Mouse (Mus musculus) intestine, embryonic 14.5 days (tissue): ENCODE data around the gene Pabpn1. TPM values are rescaled to one million over a fixed set of nuclear protein-coding genes. Genes with fewer than 3 reads are reported as not detected.

Experiments
- ATAC-seq: fragments of 200-750 bp; cut with Nextera tagmentation; replicated peaks from 2 replicates; pipeline ENCODE4 v1.8.0; 2017; ENCODE audit warnings: low read depth, moderate number of reproducible peaks, moderate TSS enrichment, moderate library complexity; ENCODE audit not compliant: low FRiP score, low TSS enrichment
- DNase-seq: peaks from one replicate; pipeline ENCODE4 v3.0.0-alpha.2; 2018; ENCODE audit warnings: low spot score
- H3K27ac ChIP-seq: fragments of 300-500 bp; sonication (generic); 2 replicates; pipeline ENCODE4 v1.5.1; 2014; ENCODE audit warnings: low read depth, mild to moderate bottlenecking, control low read depth
- H3K27me3 ChIP-seq: fragments of 300-500 bp; sonication (generic); replicated peaks from 2 replicates; pipeline ENCODE4 v1.6.1; 2014; ENCODE audit warnings: low read length, control low read depth; ENCODE audit not compliant: control insufficient read depth, insufficient read depth
- H3K36me3 ChIP-seq: fragments of 300-500 bp; sonication (generic); 2 replicates; pipeline ENCODE4 v1.6.1; 2014; ENCODE audit warnings: low read length, control low read depth; ENCODE audit not compliant: control insufficient read depth, insufficient read depth
- H3K4me1 ChIP-seq: fragments of 300-500 bp; sonication (generic); replicated peaks from 2 replicates; pipeline ENCODE4 v1.6.1; 2014; ENCODE audit warnings: low read length, control low read depth, mixed read lengths; ENCODE audit not compliant: control insufficient read depth, insufficient read depth
- H3K4me2 ChIP-seq: fragments of 300-500 bp; sonication (generic); 2 replicates; pipeline ENCODE4 v1.6.1; 2014; ENCODE audit warnings: low read length
- H3K4me3 ChIP-seq: fragments of 300-500 bp; sonication (generic); 2 replicates; pipeline ENCODE4 v1.5.1; 2014; ENCODE audit warnings: low read depth, low read length, control low read depth, mixed read lengths
- H3K9ac ChIP-seq: fragments of 300-500 bp; sonication (generic); 2 replicates; pipeline ENCODE4 v1.6.1; 2014; ENCODE audit warnings: mild to moderate bottlenecking, low read length
- H3K9me3 ChIP-seq: fragments of 300-500 bp; sonication (generic); 2 replicates; pipeline ENCODE4 v1.6.1; 2016; ENCODE audit warnings: low read length, control low read depth; ENCODE audit not compliant: control insufficient read depth
- WGBS: fragments of 180-500 bp; shearing (Covaris S2); extraction: QIAGEN DNeasy Blood & Tissue Kit; methylation state at CpG from one replicate; pipeline ENCODE4 v1.1.7; 2014; 5-methylcytosine and 5-hydroxymethylcytosine counted together
- polyA plus RNA-seq: library from polyadenylated mRNA; unstranded; fragments of >200 nt; fragmentation: Nextera tagmentation; extraction: Ambion mirVana; gene quantifications from 2 replicates; pipeline ENCODE4 v1.2.1, GENCODE M21; 2014

The Pabpn1 gene
- polyA plus RNA-seq, 1 experiment from 2014 or later = 148 TPM

DNA sequence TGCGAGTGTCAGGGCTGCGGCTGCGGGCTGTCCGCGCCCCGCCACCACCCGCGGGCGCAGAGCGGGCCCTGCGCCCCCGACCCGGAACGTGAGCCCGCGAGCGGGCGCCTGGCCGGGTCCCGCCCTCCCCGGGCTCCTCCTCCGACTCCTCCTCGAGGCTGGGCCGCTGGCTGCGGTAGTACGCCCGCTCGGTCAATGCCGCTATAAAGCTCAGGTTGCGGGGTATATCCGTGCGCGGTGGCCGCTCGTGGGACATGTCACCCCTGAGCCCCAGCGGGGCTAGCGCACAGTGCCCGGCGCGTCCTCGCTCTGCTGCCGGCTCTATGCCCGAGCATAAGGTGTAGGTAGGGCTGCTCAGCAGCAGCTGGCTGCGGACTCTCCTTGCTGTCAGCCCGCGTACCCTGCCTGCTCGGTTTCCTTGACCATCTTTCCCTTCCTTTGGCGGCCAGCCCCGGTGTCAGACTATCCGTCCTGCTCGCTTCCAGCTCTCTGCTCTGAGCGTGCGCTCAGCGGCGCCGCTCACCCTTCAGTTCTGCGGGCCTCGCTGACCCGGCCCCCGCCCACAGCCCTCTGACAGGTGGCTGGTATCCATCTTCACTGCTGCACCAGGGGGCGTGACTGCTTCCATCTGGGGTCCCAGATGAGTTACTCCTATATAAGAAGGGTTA, 15.1 kb upstream of the Pabpn1 start, which contains the start of gene Ppp1r3e:
Ppp1r3e (minus strand) TSS at position 503 of the 668 bp plus-strand sequence.
- Histone ChIP-seq H3K4me3 (peak within 1 kb of the TSS; percentile 76), H3K27me3 (0 out of 2 replicates have a peak, but pooled peaks cover 4% of the 10 kb centered on the region), H3K9ac (peak within 1 kb of the TSS; percentile 78), H3K4me1 (0 out of 2 replicates have a peak, but pooled peaks cover 4% of the 10 kb centered on the region), H3K36me3 (no peaks in the 10 kb centered on the region), H3K9me3 (no peaks in the 10 kb centered on the region), H3K4me2 (peak within 1 kb of the TSS; percentile 86), H3K27ac (peak within 1 kb of the TSS; percentile 76)
- peak; percentile 86 for DNase-seq
- under 1% methylated on average over 59 of the region's 61 CpGs for WGBS
- ATAC-seq = peak; percentile 86

GRCm38 (mm10) chr14:54883154-54884021, 8.9 kb upstream of the Pabpn1 start, which contains the start of the genes Bcl2l2 and Gm20521:
Bcl2l2 (plus strand) TSS chr14:54883377.
Gm20521 (plus strand) TSS chr14:54883441.
- ATAC-seq = peak; percentile 94
- Histone ChIP-seq H3K27me3 (no peaks in the 10 kb centered on the region), H3K9ac (peak within 1 kb of the TSS; percentile 74), H3K4me1 (peaks cover 15% of the 10 kb centered on the region), H3K36me3 (peaks cover 19% of the 10 kb centered on the region), H3K27ac (peak within 1 kb of the TSS; percentile 95), H3K4me3 (peak within 1 kb of the TSS; percentile 52), H3K4me2 (peak within 1 kb of the TSS; percentile 78), H3K9me3 (no peaks in the 10 kb centered on the region)
- under 1% methylated on average over 27 of the region's 27 CpGs for WGBS
- peak; percentile 90 for DNase-seq

GRCm38 (mm10) chr14:54884022-54884712, 8.1 kb upstream of the Pabpn1 start:
- WGBS = 17% methylated on average over 21 of the region's 21 CpGs
- DNase-seq = no peak
- Histone ChIP-seq H3K4me2 (peak overlapping the region; percentile 78), H3K9me3 (no peaks in the 10 kb centered on the region), H3K9ac (peak overlapping the region; percentile 74), H3K4me3 (peak overlapping the region; percentile 52), H3K4me1 (peaks cover 15% of the 10 kb centered on the region), H3K36me3 (peaks cover 19% of the 10 kb centered on the region), H3K27ac (peak overlapping the region; percentile 95), H3K27me3 (no peaks in the 10 kb centered on the region)
- ATAC-seq = no peak

DNA sequence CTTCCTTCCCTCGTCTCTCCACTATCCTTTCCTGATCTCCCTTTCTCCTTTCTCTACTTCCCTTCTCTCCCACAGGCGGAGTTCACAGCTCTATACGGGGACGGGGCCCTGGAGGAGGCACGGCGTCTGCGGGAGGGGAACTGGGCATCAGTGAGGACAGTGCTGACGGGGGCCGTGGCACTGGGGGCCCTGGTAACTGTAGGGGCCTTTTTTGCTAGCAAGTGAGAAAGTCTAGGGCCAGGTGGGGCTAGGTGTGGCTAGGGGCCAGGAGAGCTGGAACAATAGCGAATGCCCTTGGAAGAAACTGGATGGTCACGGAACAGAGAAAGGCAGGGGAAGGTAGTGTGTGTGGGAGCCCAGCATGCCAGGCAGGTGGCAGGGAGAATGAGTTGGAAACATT, 7.0 kb upstream of the Pabpn1 start:
- no peak overlapping the region for H3K9ac ChIP-seq

GRCm38 (mm10) chr14:54893651-54894181, 1.4 kb downstream of the Pabpn1 start:
- under 1% methylated on average over 38 of the region's 38 CpGs for WGBS
- H3K27ac ChIP-seq = peak overlapping the region; percentile 95
- H3K27me3 ChIP-seq = no peaks in the 10 kb centered on the region
- H3K4me3 ChIP-seq = peak overlapping the region; percentile 65
- H3K9ac ChIP-seq = peak overlapping the region; percentile 99
- ATAC-seq = peak; percentile 99
- DNase-seq = peak; percentile 96
- peaks cover 7% of the 10 kb centered on the region for H3K4me1 ChIP-seq
- H3K9me3 ChIP-seq = no peaks in the 10 kb centered on the region
- H3K4me2 ChIP-seq = peak overlapping the region; percentile 57
- H3K36me3 ChIP-seq = peaks cover 35% of the 10 kb centered on the region

More for the DNA sequence above, 7.0 kb upstream of the Pabpn1 start:
- Histone ChIP-seq H3K4me1 (peaks cover 15% of the 10 kb centered on the region), H3K4me3 (no peak overlapping the region), H3K36me3 (peaks cover 19% of the 10 kb centered on the region), H3K9me3 (no peaks in the 10 kb centered on the region), H3K4me2 (peak overlapping the region; percentile 78), H3K27ac (no peak overlapping the region), H3K27me3 (no peaks in the 10 kb centered on the region)
- ATAC-seq (no peak), DNase-seq (no peak)
- WGBS = 87% methylated on average over 11 of the region's 11 CpGs

GRCm38 (mm10) chr14:54894296-54895151, 2.2 kb downstream of the Pabpn1 start:
- H3K27ac ChIP-seq = peak overlapping the region; percentile 95
- H3K4me1 ChIP-seq = peaks cover 7% of the 10 kb centered on the region
- DNase-seq (peak; percentile 80), ATAC-seq (peak; percentile 50)
- H3K4me2 ChIP-seq = peak overlapping the region; percentile 69
- under 1% methylated on average over 53 of the region's 54 CpGs for WGBS
- peaks cover 41% of the 10 kb centered on the region for H3K36me3 ChIP-seq
- H3K9me3 ChIP-seq = no peaks in the 10 kb centered on the region
- peak overlapping the region; percentile 65 for H3K4me3 ChIP-seq
- no peaks in the 10 kb centered on the region for H3K27me3 ChIP-seq
- peak overlapping the region; percentile 99 for H3K9ac ChIP-seq

- Histone ChIP-seq H3K9me3 (no peaks in the 10 kb centered on the region), H3K27ac (no peak overlapping the region), H3K27me3 (no peaks in the 10 kb centered on the region), H3K4me3 (no peak overlapping the region), H3K4me2 (no peak overlapping the region), H3K9ac (no peak overlapping the region), H3K4me1 (peaks cover 7% of the 10 kb centered on the region), H3K36me3 (peaks cover 41% of the 10 kb centered on the region)
- 57% methylated on average over 2 of the region's 2 CpGs for WGBS
- no peak for DNase-seq
- no peak for ATAC-seq
Observed at GRCm38 (mm10) chr14:54897445-54897844, 5.1 kb downstream of the Pabpn1 start.
